ENCODE assay signal across 12 mouse cellular contexts in genomic region chr1:181334329-181335018, GRCm38 (mm10). TPM values are rescaled to one million over a fixed set of nuclear protein-coding genes. Genes with fewer than 3 reads are reported as not detected.
DNase-seq lines count a peak whose midpoint lies in the region; ATAC-seq and TF ChIP-seq lines count a peak whose summit lies in the region.
"Had no signal": no experiment of that assay in that cellular context is flagged by ENCODE, and none has a peak within 500 bp of the region (broad histone marks: within the 10 kb centered on the region; RNA-seq: fewer than 3 reads in every experiment).

No protein-coding gene starts in this region.

- WGBS in intestine, embryonic 15.5 days, result 84% methylated on average over 6 of the region's 6 CpGs
- WGBS in intestine, postnatal 0 days, result 87% methylated on average over 6 of the region's 6 CpGs
- 89% methylated on average over 6 of the region's 6 CpGs for WGBS in forebrain, embryonic 12.5 days
- WGBS in hindbrain, postnatal 0 days, result 92% methylated on average over 6 of the region's 6 CpGs

- H3K9ac ChIP-seq in intestine, embryonic 15.5 days, result no peak overlapping the region
- H3K9ac ChIP-seq in intestine, postnatal 0 days (ENCODE audit: low read depth, low read length), result no peak overlapping the region
- no peak overlapping the region for H3K9ac ChIP-seq in forebrain, embryonic 12.5 days
- no peak overlapping the region for H3K9ac ChIP-seq in hindbrain, postnatal 0 days (replicated peaks; ENCODE audit: low read length)
- H3K9ac ChIP-seq: limb, embryonic 15.5 days had no signal

- no peak overlapping the region for H3K4me3 ChIP-seq in intestine, embryonic 15.5 days (replicated peaks)
- no peak overlapping the region for H3K4me3 ChIP-seq in intestine, postnatal 0 days (ENCODE audit: low read depth, low read length)
- no peak overlapping the region for H3K4me3 ChIP-seq in forebrain, embryonic 12.5 days (replicated peaks)
- H3K4me3 ChIP-seq in hindbrain, postnatal 0 days (ENCODE audit: low read length), result no peak overlapping the region
- H3K4me3 ChIP-seq: limb, embryonic 15.5 days had no signal

- no peak overlapping the region for H3K27ac ChIP-seq in intestine, embryonic 15.5 days
- H3K27ac ChIP-seq in intestine, postnatal 0 days (ENCODE audit: low read depth, low read length), result no peak overlapping the region
- no peak overlapping the region for H3K27ac ChIP-seq in forebrain, embryonic 12.5 days
- H3K27ac ChIP-seq in hindbrain, postnatal 0 days, result no peak overlapping the region
- H3K27ac ChIP-seq: limb, embryonic 15.5 days had no signal

- peak; percentile 73 for ATAC-seq in intestine, embryonic 15.5 days
- ATAC-seq in intestine, postnatal 0 days, result no peak
- peak; percentile 78 for ATAC-seq in megakaryocyte progenitor cell, adult 5-6 weeks (replicated peaks; ENCODE audit: poor library complexity)
- ATAC-seq in forebrain, embryonic 12.5 days (ENCODE audit: low FRiP score), result no peak
- no peak for ATAC-seq in hindbrain, postnatal 0 days

- H3K36me3 ChIP-seq in intestine, embryonic 15.5 days, result no peaks in the 10 kb centered on the region
- no peaks in the 10 kb centered on the region for H3K36me3 ChIP-seq in intestine, postnatal 0 days (ENCODE audit: control insufficient read depth, insufficient read depth)
- H3K36me3 ChIP-seq in forebrain, embryonic 12.5 days (replicated peaks), result no peaks in the 10 kb centered on the region
- no peaks in the 10 kb centered on the region for H3K36me3 ChIP-seq in hindbrain, postnatal 0 days (ENCODE audit: insufficient read depth, low read length)
- H3K36me3 ChIP-seq: limb, embryonic 15.5 days had no signal

- TF ChIP-seq CTCF in intestine, postnatal 0 days (IDR thresholded peaks at IDR 0.05; ENCODE audit: low read depth), result no peak
- TF ChIP-seq CTCF in hindbrain, postnatal 0 days (IDR thresholded peaks at IDR 0.05; ENCODE audit: low read depth), result no peak

- H3K27me3 ChIP-seq in intestine, embryonic 15.5 days (replicated peaks), result no peaks in the 10 kb centered on the region
- no peaks in the 10 kb centered on the region for H3K27me3 ChIP-seq in intestine, postnatal 0 days (replicated peaks; ENCODE audit: control insufficient read depth, insufficient read depth, low read length)
- H3K27me3 ChIP-seq in forebrain, embryonic 12.5 days, result no peaks in the 10 kb centered on the region
- H3K27me3 ChIP-seq in hindbrain, postnatal 0 days (ENCODE audit: insufficient read depth, low read length), result no peaks in the 10 kb centered on the region
- H3K27me3 ChIP-seq: limb, embryonic 15.5 days had no signal

- no peak overlapping the region for H3K4me2 ChIP-seq in intestine, embryonic 15.5 days (replicated peaks)
- H3K4me2 ChIP-seq in intestine, postnatal 0 days (replicated peaks; ENCODE audit: low read depth), result no peak overlapping the region
- no peak overlapping the region for H3K4me2 ChIP-seq in forebrain, embryonic 12.5 days
- no peak overlapping the region for H3K4me2 ChIP-seq in hindbrain, postnatal 0 days (ENCODE audit: low read depth, low read length)
- H3K4me2 ChIP-seq: limb, embryonic 15.5 days had no signal

- H3K4me1 ChIP-seq in intestine, embryonic 15.5 days (replicated peaks), result no peaks in the 10 kb centered on the region
- no peaks in the 10 kb centered on the region for H3K4me1 ChIP-seq in intestine, postnatal 0 days (replicated peaks; ENCODE audit: control insufficient read depth, insufficient read depth, low read length)
- H3K4me1 ChIP-seq in forebrain, embryonic 12.5 days, result peaks cover 3% of the 10 kb centered on the region; the same call in 1 of the 2 replicates
- H3K4me1 ChIP-seq in hindbrain, postnatal 0 days (ENCODE audit: insufficient read depth, low read length), result no peaks in the 10 kb centered on the region; the same call in 1 of the 2 replicates
- H3K4me1 ChIP-seq: limb, embryonic 15.5 days had no signal

- peak; percentile 88 for DNase-seq in c-Kit-positive CD71-positive TER-119-positive erythroid progenitor cells, embryonic 14.5 days (ENCODE audit: low spot score)
- peak; percentile 81 for DNase-seq in thymus, postnatal 25 days
- no peak for DNase-seq in frontal cortex, postnatal 36 days (ENCODE audit: low spot score in 2 of 2)
- DNase-seq in hindbrain, postnatal 0 days (ENCODE audit: low spot score), result no peak
- DNase-seq: adrenal gland, postnatal 10 days; heart, postnatal 4 days had no signal

- H3K9me3 ChIP-seq in intestine, embryonic 15.5 days, result no peaks in the 10 kb centered on the region
- no peaks in the 10 kb centered on the region for H3K9me3 ChIP-seq in intestine, postnatal 0 days (ENCODE audit: control insufficient read depth)
- 0 out of 2 replicates have a peak, but pooled peaks cover 2% of the 10 kb centered on the region for H3K9me3 ChIP-seq in forebrain, embryonic 12.5 days
- H3K9me3 ChIP-seq in hindbrain, postnatal 0 days (ENCODE audit: low read length), result no peaks in the 10 kb centered on the region
- H3K9me3 ChIP-seq: limb, embryonic 15.5 days had no signal

RNA-seq across cellular contexts. Expression of gene Cnih3, which starts 18.0 kb away (rescaled TPM):
- 0.20 and 0.29 TPM in 2 replicates for polyA plus RNA-seq in intestine, embryonic 15.5 days (2015; fragmentation: Nextera tagmentation; extraction: Ambion mirVana)
- 0.13 and 0.25 TPM in 2 replicates for polyA plus RNA-seq in intestine, postnatal 0 days (2015; fragmentation: Nextera tagmentation; extraction: Ambion mirVana)
- total RNA-seq in megakaryocyte progenitor cell, adult 5-6 weeks (2015), result not detected in 2 replicates
- not detected in 2 replicates for total RNA-seq in megakaryocyte progenitor cell, adult 5-6 weeks (2017)
- 4.1 and 4.3 TPM in 2 replicates for polyA plus RNA-seq in forebrain, embryonic 12.5 days (2016; fragmentation: Nextera tagmentation; extraction: Ambion mirVana)
- total RNA-seq in hindbrain, postnatal 0 days (2014; rRNA removed), result 23.0 and 24.3 TPM in 2 replicates
- 13.2 and 13.4 TPM in 2 replicates for polyA plus RNA-seq in hindbrain, postnatal 0 days (2015; fragmentation: Nextera tagmentation; extraction: Ambion mirVana)
- total RNA-seq: adrenal gland, postnatal 10 days; heart, postnatal 4 days had no signal
- polyA plus RNA-seq: large intestine, adult 2 months had no signal

Comparison
In these comparisons a context has a peak if more than half of its experiments do, and no peak if none do; other contexts are left out.
1. ATAC-seq: peak in intestine, embryonic 15.5 days (single experiment) and megakaryocyte progenitor cell, adult 5-6 weeks (single experiment); none in intestine, postnatal 0 days (single experiment), forebrain, embryonic 12.5 days (single experiment) and hindbrain, postnatal 0 days (single experiment).
2. DNase-seq: peak in c-Kit-positive CD71-positive TER-119-positive erythroid progenitor cells, embryonic 14.5 days (single experiment) and thymus, postnatal 25 days (single experiment); none in frontal cortex, postnatal 36 days (0 of 2) and hindbrain, postnatal 0 days (single experiment).